Mouse (Mus musculus) 3134 (cell line): ENCODE measurements around the gene Hsp90ab1.

Source experiments
- DNase-seq: peaks from one replicate; pipeline ENCODE4 v3.0.0-alpha.2; 2011; ENCODE audit warnings: low spot score; ENCODE audit not compliant: insufficient read length; ENCODE audit errors: extremely low read depth

Hsp90ab1 gene

DNA sequence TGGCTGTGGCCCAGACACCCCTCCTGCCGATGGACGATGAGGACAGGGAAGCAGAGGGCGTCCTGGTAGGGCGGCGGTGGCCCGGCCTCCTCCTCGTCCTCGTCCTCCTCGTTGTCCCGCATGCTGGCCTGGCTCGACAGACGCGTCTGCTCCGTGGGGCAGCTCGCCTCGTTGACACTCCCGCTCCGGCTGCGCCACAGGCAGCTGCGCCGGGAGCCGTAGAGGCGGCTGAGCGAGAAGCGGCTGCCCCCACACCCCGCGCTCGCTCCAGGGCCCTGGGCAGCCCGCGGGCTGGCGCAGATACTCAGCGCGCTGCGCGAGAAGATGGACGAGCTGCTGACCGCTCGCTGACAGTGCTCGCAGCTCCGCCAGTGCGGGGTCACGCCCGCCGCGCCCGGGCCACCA, 28.2 kb downstream of the Hsp90ab1 start:
- no peak for DNase-seq

DNA sequence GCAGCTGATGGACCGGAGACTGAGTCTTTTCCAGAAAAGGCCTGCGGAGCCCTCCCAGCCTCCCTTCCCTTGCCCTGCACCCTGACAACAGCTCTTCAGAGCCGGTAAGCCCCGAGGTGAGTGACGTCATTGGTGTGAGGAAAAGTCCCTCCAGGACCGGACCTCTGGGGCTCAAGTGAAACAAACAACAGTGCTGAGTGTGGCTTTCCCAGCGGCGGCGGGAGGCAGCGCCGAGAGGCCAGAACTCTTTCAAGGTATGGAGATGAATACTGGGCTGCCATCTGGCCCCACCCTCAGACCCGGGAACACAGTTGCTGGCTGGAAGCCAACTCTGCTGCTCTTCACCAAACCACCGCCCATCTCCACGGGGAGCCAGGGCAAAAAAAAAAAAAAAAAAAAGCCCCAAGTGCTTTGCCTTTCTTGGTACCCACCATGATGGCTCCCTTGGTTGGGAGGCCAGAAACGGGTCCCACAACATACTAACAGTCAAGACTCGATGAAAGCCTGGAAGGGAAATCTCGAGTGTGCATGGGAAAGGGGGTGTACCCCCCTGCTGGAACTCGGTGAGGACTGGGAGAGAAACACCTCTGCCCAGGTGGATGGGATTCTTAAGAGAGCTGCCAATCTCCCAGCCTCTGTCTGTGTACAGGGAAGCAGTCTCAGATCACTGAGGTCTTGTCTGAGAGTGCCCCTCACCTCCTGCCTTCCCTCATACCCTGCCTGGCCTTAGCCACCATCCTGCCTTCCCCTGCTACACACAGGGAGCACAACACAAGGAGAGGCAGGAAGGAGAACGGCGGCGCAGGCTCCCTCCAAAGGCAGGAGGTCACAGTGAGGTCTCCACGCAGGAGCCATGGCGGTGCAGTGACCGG, 28.8 kb downstream of the Hsp90ab1 start:
- DNase-seq, result no peak

DNA sequence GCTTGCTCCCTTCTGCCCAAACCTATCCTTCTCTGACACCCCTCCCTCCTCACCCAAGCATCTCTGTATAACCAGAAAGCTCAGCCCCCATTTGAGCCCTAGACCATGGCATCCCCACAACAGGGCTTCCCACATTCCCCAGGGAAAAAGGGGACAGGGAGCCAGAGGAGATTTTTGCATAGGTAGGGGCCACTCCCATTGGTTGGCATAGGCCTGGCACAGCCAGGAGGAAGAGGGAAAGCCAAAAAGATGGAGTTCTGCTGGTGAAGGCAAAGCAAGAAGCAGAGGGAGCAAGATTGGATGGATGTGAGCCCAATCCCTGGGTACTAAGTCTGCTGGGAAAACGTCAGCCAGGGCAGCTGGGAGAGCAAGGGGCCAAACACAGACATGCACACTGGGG, 30.0 kb downstream of the Hsp90ab1 start:
- DNase-seq, result no peak

DNA sequence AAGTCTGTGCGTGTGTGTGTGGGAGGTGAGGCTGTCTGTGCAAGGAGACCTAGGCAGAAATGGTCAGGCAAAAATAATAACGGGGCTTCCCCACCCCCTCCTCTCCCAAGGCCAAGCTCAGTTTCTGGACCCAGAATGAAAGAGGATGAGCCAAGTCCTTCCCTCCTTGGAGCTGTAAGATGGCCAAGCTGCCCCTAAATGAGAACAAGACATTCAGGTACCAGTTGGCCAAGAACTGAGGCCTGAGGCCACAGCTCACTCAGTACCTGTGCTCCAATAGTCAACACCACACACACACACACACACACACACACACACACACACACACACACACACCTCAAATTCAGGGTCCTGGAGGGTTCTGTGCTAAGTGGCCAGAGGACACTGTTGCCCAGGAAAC, 30.4 kb downstream of the Hsp90ab1 start:
- DNase-seq, result no peak

DNA sequence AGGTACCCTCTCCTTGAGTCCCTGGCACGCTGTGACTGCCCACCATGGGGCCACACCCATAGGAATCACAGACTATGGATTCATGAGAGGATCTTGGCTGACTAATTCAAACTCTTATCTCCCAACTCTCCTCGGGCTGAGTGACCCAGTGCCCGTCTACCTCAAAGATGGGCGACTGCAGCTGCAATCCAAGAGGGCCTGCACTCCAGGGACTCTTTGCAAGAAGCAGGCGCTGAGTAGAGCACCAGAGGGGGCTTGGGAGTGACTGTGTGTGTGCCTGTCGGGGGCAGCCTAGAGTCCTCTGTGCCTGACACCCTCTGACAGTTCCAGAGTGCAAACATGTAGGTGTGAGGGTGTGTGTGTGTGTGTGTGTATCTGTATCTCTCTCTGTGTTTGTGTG, 30.9 kb downstream of the Hsp90ab1 start:
- no peak for DNase-seq

GRCm38 (mm10) chr17:45539664-45540063, 33.4 kb downstream of the Hsp90ab1 start:
- no peak for DNase-seq

GRCm38 (mm10) chr17:45538394-45538793, 34.7 kb downstream of the Hsp90ab1 start:
- DNase-seq, result no peak

GRCm38 (mm10) chr17:45536264-45536663, 36.8 kb downstream of the Hsp90ab1 start:
- no peak for DNase-seq

DNA sequence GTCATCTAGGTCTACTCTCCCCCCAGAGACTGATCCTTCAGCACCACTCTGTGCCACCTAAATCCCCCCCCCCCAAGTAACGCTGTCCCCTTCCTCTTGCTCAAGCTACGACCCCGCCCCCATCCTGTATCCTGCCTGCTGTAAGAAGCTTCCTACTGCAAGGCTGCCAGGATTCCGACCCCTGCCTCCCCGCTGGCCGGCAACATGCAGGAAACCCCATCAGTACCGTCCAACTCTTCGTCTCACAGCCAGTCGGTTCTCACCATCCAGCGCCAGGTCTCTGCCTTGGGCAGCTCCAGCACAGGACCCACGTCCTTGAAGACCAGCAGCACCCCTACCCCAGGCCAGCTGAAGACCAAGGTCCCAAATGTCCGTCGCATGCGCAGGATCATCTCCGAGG, 40.2 kb downstream of the Hsp90ab1 start:
- DNase-seq, result no peak

DNA sequence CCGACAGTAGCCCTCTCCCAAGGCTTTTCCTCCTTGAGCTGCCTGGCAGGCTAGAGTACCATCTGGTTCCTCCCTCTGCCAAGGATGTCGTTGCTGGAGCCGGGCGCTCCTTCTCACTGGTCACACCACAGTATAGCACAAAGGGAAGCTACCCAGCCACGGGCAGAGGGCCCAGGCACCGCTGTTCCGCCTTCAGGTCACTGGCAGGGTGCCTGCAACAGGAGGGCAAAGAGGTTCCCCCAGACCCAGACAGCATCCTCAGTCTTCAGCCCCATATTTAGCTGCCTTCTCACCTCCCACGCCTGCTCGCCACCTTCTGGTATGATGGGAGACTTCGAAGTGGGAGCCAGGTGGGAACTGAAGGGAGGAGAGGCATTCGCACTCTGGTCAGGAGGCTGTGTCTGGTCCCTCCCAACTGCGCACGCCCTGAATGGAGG, 42.7 kb downstream of the Hsp90ab1 start:
- no peak for DNase-seq

GRCm38 (mm10) chr17:45526571-45526970, 46.5 kb downstream of the Hsp90ab1 start:
- no peak for DNase-seq

DNA sequence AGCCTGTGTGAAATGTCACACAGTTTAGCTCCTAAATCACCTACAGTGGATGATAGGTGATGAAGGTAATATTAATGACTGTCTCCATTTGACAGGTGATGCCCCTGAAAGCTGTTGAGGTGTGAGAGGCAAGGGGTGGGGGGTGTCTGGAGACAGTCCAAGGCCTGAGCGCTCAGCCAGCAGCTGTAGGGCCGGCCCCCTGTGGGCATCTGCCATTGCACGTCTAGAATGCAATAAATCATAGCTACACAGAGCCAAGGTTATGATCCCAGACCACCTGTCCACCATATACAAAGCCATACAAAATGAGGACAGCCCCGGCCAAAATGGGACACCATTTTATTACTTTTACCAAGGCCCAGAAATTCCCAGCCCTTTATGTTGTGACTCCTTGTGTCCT, 48.1 kb downstream of the Hsp90ab1 start:
- DNase-seq, result no peak

GRCm38 (mm10) chr17:45523263-45523662, 49.8 kb downstream of the Hsp90ab1 start, which contains the start of gene Tcte1:
Gene Tcte1, plus strand, starts transcription at chr17:45523434.
- no peak for DNase-seq

DNA sequence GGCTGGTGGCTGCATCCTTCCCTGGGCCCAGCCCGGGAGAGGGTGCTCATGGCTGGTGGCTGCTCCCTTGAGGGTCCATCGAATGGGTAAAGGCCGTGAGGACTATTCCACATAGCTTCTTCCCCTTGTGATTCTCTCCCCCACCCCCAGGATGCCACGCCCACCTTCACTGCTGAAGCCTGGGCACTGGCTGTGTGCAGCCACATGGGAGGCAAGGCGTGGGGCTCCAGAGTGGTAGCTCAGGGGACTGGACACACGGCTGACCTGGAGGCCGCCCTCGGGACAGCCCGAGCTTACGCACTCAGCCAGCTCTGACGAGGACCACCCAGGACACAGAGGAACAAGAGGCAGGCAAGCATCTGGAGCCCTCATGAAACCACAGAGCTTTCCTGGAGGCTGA, 52.9 kb downstream of the Hsp90ab1 start:
- DNase-seq, result no peak

GRCm38 (mm10) chr17:45518766-45519475, 54.1 kb downstream of the Hsp90ab1 start:
- DNase-seq, result no peak
